Mouse (Mus musculus) lung, adult 2 months (tissue): Measurements from ENCODE around the gene Ptpn14. TPM values are rescaled to one million over a fixed set of nuclear protein-coding genes. Genes with fewer than 3 reads are reported as not detected.

Source experiments
- DNase-seq: peaks from one replicate; pipeline ENCODE4 v3.0.0; 2022
- H3K4me1 ChIP-seq: fragments of 200-500 bp; 2 replicates; pipeline ENCODE4 v1.6.1; 2011; ENCODE audit warnings: low read length; ENCODE audit not compliant: control insufficient read depth, insufficient read depth
- H3K4me3 ChIP-seq: fragments of 200-500 bp; replicated peaks from 2 replicates; pipeline ENCODE3; 2011; ENCODE audit warnings: low read depth, mild to moderate bottlenecking, control low read depth, low read length; ENCODE audit errors: extremely low read depth
- CTCF ChIP-seq: fragments of 200-500 bp; IDR thresholded peaks from 2 replicates; pipeline ENCODE4 v1.5.1; 2011; ENCODE audit warnings: mild to moderate bottlenecking, low read length, control low read depth; ENCODE audit not compliant: insufficient read depth
- POLR2A ChIP-seq: fragments of 200-500 bp; IDR thresholded peaks from 2 replicates; pipeline ENCODE4 v1.6.1; 2011; ENCODE audit warnings: low read depth, mild to moderate bottlenecking, control low read depth, low read length, borderline replicate concordance; ENCODE audit errors: extremely low read depth
- WGBS: fragments of 180-500 bp; shearing (Covaris S2); methylation state at CpG from one replicate; pipeline ENCODE4 v1.1.7; 2018; 5-methylcytosine and 5-hydroxymethylcytosine counted together
- polyA plus RNA-seq: library from polyadenylated mRNA; depleted of rRNA; stranded (reverse); fragments of >200 nt; gene quantifications from 2 replicates; pipeline ENCODE4 v1.2.3, GENCODE M21; 2012

The Ptpn14 gene
- polyA plus RNA-seq, 1 experiment, result 19.7 TPM

- DNase-seq, result no peak
- WGBS, result 55% methylated on average over 10 of the region's 10 CpGs
- no peak overlapping the region for H3K4me3 ChIP-seq
- TF ChIP-seq POLR2A (no peak), CTCF (no peak)
- peaks cover 20% of the 10 kb centered on the region for H3K4me1 ChIP-seq
Observed at GRCm38 (mm10) chr1:189767164-189767563, 39.1 kb downstream of the Ptpn14 start.

GRCm38 (mm10) chr1:189767910-189768309 lies 39.8 kb downstream of the Ptpn14 start:
- 57% methylated on average over 9 of the region's 9 CpGs for WGBS
- H3K4me3 ChIP-seq, result no peak overlapping the region
- TF ChIP-seq CTCF (no peak), POLR2A (no peak)
- peaks cover 20% of the 10 kb centered on the region for H3K4me1 ChIP-seq
- no peak for DNase-seq

- Histone ChIP-seq H3K4me3 (no peak overlapping the region), H3K4me1 (peaks cover 34% of the 10 kb centered on the region)
- no peak for DNase-seq
- no peak for TF ChIP-seq POLR2A
- TF ChIP-seq CTCF, result no peak
- 80% methylated on average over 3 of the region's 3 CpGs for WGBS
Observed at GRCm38 (mm10) chr1:189770516-189770915, 42.4 kb downstream of the Ptpn14 start.

GRCm38 (mm10) chr1:189772707-189773106 lies 44.6 kb downstream of the Ptpn14 start:
- no peak overlapping the region for H3K4me3 ChIP-seq
- TF ChIP-seq POLR2A (no peak), CTCF (no peak)
- WGBS, result 68% methylated on average over 10 of the region's 10 CpGs
- DNase-seq, result no peak
- H3K4me1 ChIP-seq, result peaks cover 32% of the 10 kb centered on the region

GRCm38 (mm10) chr1:189774778-189775177 lies 46.7 kb downstream of the Ptpn14 start:
- Histone ChIP-seq H3K4me1 (peaks cover 20% of the 10 kb centered on the region), H3K4me3 (no peak overlapping the region)
- WGBS, result 54% methylated on average over 1 of the region's 1 CpGs
- no peak for TF ChIP-seq CTCF
- no peak for TF ChIP-seq POLR2A
- no peak for DNase-seq

- no peak for DNase-seq
- no peak for TF ChIP-seq POLR2A
Observed at GRCm38 (mm10) chr1:189777207-189777606, 49.1 kb downstream of the Ptpn14 start.

GRCm38 (mm10) chr1:189778343-189778742 lies 50.3 kb downstream of the Ptpn14 start:
- H3K4me1 ChIP-seq, result peaks cover 13% of the 10 kb centered on the region
- TF ChIP-seq POLR2A (no peak), CTCF (no peak)
- 44% methylated on average over 5 of the region's 5 CpGs for WGBS
- DNase-seq, result no peak
- H3K4me3 ChIP-seq, result no peak overlapping the region

More at GRCm38 (mm10) chr1:189777207-189777606, 49.1 kb downstream of the Ptpn14 start:
- no peak overlapping the region for H3K4me3 ChIP-seq
- 72% methylated on average over 6 of the region's 6 CpGs for WGBS
- H3K4me1 ChIP-seq, result peaks cover 14% of the 10 kb centered on the region

- TF ChIP-seq CTCF, result no peak
- no peak for TF ChIP-seq POLR2A
- DNase-seq, result no peak
- peaks cover 6% of the 10 kb centered on the region for H3K4me1 ChIP-seq
- no peak overlapping the region for H3K4me3 ChIP-seq
- 72% methylated on average over 3 of the region's 3 CpGs for WGBS
Observed at GRCm38 (mm10) chr1:189779226-189779625, 51.2 kb downstream of the Ptpn14 start.

- peaks cover 5% of the 10 kb centered on the region for H3K4me1 ChIP-seq
Observed at GRCm38 (mm10) chr1:189781721-189782345, 53.8 kb downstream of the Ptpn14 start.

GRCm38 (mm10) chr1:189782709-189783108 lies 54.6 kb downstream of the Ptpn14 start:
- WGBS, result 58% methylated on average over 6 of the region's 6 CpGs
- H3K4me1 ChIP-seq, result peaks cover 10% of the 10 kb centered on the region
- DNase-seq, result no peak
- H3K4me3 ChIP-seq, result no peak overlapping the region
- TF ChIP-seq CTCF, result no peak

More at GRCm38 (mm10) chr1:189781721-189782345, 53.8 kb downstream of the Ptpn14 start:
- 71% methylated on average over 10 of the region's 10 CpGs for WGBS
- H3K4me3 ChIP-seq, result no peak overlapping the region
- no peak for DNase-seq
- TF ChIP-seq CTCF, result no peak
- no peak for TF ChIP-seq POLR2A

- Histone ChIP-seq H3K4me3 (no peak overlapping the region), H3K4me1 (peaks cover 12% of the 10 kb centered on the region)
- WGBS, result 57% methylated on average over 7 of the region's 7 CpGs
- peak; percentile 17 for DNase-seq
- no peak for TF ChIP-seq POLR2A
- no peak for TF ChIP-seq CTCF
Observed at GRCm38 (mm10) chr1:189784503-189784902, 56.4 kb downstream of the Ptpn14 start.
